Mouse (Mus musculus) brain, embryonic 14.5 days (tissue): ENCODE measurements around the gene Gm10295. TPM values are rescaled to one million over a fixed set of nuclear protein-coding genes. Genes with fewer than 3 reads are reported as not detected.

Source experiments
- DNase-seq: peaks from one replicate; pipeline ENCODE4 v3.0.0-alpha.2; 2011; ENCODE audit warnings: low read depth
- CTCF ChIP-seq: fragments of 200-500 bp; IDR thresholded peaks from 2 replicates; pipeline ENCODE4 v1.5.1; 2012; ENCODE audit warnings: inconsistent platforms, mild to moderate bottlenecking, moderate library complexity, borderline replicate concordance; ENCODE audit not compliant: insufficient read depth, insufficient read length; ENCODE audit errors: extremely low read depth
- POLR2A ChIP-seq: fragments of 200-500 bp; IDR thresholded peaks from 2 replicates; pipeline ENCODE4 v1.6.1; 2012; ENCODE audit warnings: mild to moderate bottlenecking, inconsistent platforms, borderline replicate concordance; ENCODE audit not compliant: poor library complexity, insufficient read depth, insufficient read length, severe bottlenecking; ENCODE audit errors: extremely low read depth
- polyA plus RNA-seq: library from polyadenylated mRNA; depleted of rRNA; stranded (reverse); fragments of >200 nt; gene quantifications from 2 replicates; pipeline ENCODE4 v1.2.3, GENCODE M21; 2012

The Gm10295 gene
- polyA plus RNA-seq, 1 experiment = not detected

- DNase-seq = no peak
- no peak for TF ChIP-seq CTCF
- TF ChIP-seq POLR2A = no peak
Observed at GRCm38 (mm10) chr7:71302714-71303113, 48.6 kb downstream of the Gm10295 start.
